Mouse (Mus musculus) intestine, postnatal 0 days (tissue): ENCODE measurements around the gene Chst3. TPM values are rescaled to one million over a fixed set of nuclear protein-coding genes. Genes with fewer than 3 reads are reported as not detected.

Experiments used
- ATAC-seq: fragments of 200-750 bp; cut with Nextera tagmentation; 2 replicates; pipeline ENCODE4 v1.8.0; 2017; ENCODE audit warnings: mild to moderate bottlenecking, moderate TSS enrichment, moderate library complexity
- H3K27ac ChIP-seq: fragments of 300-500 bp; sonication (generic); 2 replicates; pipeline ENCODE4 v1.5.1; 2014; ENCODE audit warnings: mild to moderate bottlenecking, low read depth, low read length, moderate library complexity
- H3K27me3 ChIP-seq: fragments of 300-500 bp; sonication (generic); replicated peaks from 2 replicates; pipeline ENCODE4 v1.6.1; 2014; ENCODE audit warnings: low read length, mixed read lengths; ENCODE audit not compliant: control insufficient read depth, insufficient read depth
- H3K36me3 ChIP-seq: fragments of 300-500 bp; sonication (generic); 2 replicates; pipeline ENCODE4 v1.6.1; 2014; ENCODE audit warnings: mild to moderate bottlenecking, moderate library complexity; ENCODE audit not compliant: control insufficient read depth, insufficient read depth
- H3K4me1 ChIP-seq: fragments of 300-500 bp; sonication (generic); replicated peaks from 2 replicates; pipeline ENCODE4 v1.6.1; 2014; ENCODE audit warnings: antibody characterized with exemption, low read length, mixed read lengths; ENCODE audit not compliant: control insufficient read depth, insufficient read depth
- H3K4me2 ChIP-seq: fragments of 300-500 bp; sonication (generic); replicated peaks from 2 replicates; pipeline ENCODE4 v1.6.1; 2014; ENCODE audit warnings: low read depth, mild to moderate bottlenecking, moderate library complexity
- H3K4me3 ChIP-seq: fragments of 300-500 bp; sonication (generic); 2 replicates; pipeline ENCODE4 v1.5.1; 2014; ENCODE audit warnings: low read depth, low read length
- H3K9ac ChIP-seq: fragments of 300-500 bp; sonication (generic); 2 replicates; pipeline ENCODE4 v1.6.1; 2014; ENCODE audit warnings: mild to moderate bottlenecking, low read depth, low read length
- H3K9me3 ChIP-seq: fragments of 300-500 bp; sonication (generic); 2 replicates; pipeline ENCODE4 v1.6.1; 2016; ENCODE audit warnings: mixed run types; ENCODE audit not compliant: control insufficient read depth
- CTCF ChIP-seq: sonication (generic); IDR thresholded peaks from 2 replicates; pipeline ENCODE4 v1.5.1; 2016; ENCODE audit warnings: low read depth, mild to moderate bottlenecking, control low read depth, antibody characterized with exemption, moderate library complexity
- WGBS: fragments of 180-500 bp; shearing (Covaris S2); extraction: QIAGEN DNeasy Blood & Tissue Kit; methylation state at CpG from one replicate; pipeline ENCODE4 v1.1.7; 2014; 5-methylcytosine and 5-hydroxymethylcytosine counted together
- polyA plus RNA-seq: library from polyadenylated mRNA; unstranded; fragments of >200 nt; fragmentation: Nextera tagmentation; extraction: Ambion mirVana; gene quantifications from 2 replicates; pipeline ENCODE4 v1.2.1, GENCODE M21; 2015

Chst3 gene
- polyA plus RNA-seq, 1 experiment from 2014 or later = 0.27 TPM

GRCm38 (mm10) chr10:60205601-60206241, 13.3 kb downstream of the Chst3 start:
- Histone ChIP-seq H3K4me3 (no peak overlapping the region), H3K27ac (no peak overlapping the region), H3K36me3 (no peaks in the 10 kb centered on the region), H3K9ac (no peak overlapping the region), H3K9me3 (no peaks in the 10 kb centered on the region), H3K4me2 (no peak overlapping the region), H3K27me3 (no peaks in the 10 kb centered on the region), H3K4me1 (no peaks in the 10 kb centered on the region)
- no peak for TF ChIP-seq CTCF
- 59% methylated on average over 9 of the region's 9 CpGs for WGBS
- no peak for ATAC-seq

DNA sequence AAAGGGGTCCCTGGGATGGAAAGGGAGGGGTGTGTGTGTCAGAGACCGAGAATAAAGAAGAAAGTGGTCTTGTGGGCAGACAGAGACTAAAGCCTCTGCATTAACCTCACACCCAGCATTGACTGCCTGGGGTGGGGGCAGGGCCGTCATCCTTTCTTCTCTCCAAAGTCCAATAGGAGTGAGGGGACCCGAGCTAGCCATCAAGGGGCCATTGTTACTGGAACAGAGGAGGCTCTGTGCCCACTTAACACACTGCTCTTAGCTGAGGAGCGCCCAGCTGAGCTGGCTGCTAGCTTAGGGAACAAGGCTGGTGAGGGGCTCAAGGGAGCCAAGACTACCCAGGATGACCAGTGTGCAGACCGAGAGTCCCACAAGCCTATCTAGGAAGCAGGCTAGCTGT, 16.3 kb downstream of the Chst3 start:
- H3K27me3 ChIP-seq = no peaks in the 10 kb centered on the region
- ATAC-seq = no peak
- H3K27ac ChIP-seq = no peak overlapping the region
- no peak overlapping the region for H3K4me3 ChIP-seq
- no peaks in the 10 kb centered on the region for H3K4me1 ChIP-seq
- no peak overlapping the region for H3K9ac ChIP-seq
- no peaks in the 10 kb centered on the region for H3K36me3 ChIP-seq
- H3K9me3 ChIP-seq = no peaks in the 10 kb centered on the region
- H3K4me2 ChIP-seq = no peak overlapping the region
- no peak for TF ChIP-seq CTCF
- WGBS = 49% methylated on average over 5 of the region's 5 CpGs

DNA sequence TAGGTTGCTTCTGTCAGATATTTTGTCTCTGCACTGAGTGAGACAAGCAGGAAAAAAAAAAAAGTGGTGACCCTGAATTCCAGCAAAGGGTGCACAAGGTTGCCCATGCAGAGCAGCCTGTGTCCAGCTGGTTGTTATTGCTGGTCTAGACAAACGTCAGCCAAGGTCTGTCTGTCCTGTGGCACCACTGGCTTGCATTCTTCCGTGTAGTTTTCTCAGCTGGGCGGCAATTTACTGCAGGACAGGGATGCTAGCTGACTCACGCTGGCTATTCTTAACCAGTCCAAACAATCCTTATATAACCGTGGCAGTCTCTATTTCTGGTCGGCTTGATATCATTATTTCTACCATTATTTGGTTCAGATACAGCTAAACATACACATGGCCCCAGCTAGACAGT, 18.1 kb downstream of the Chst3 start:
- no peak overlapping the region for H3K27ac ChIP-seq
- H3K4me2 ChIP-seq = no peak overlapping the region
- no peaks in the 10 kb centered on the region for H3K36me3 ChIP-seq
- no peak for TF ChIP-seq CTCF
- WGBS = 55% methylated on average over 6 of the region's 6 CpGs
- H3K4me3 ChIP-seq = no peak overlapping the region
- no peaks in the 10 kb centered on the region for H3K9me3 ChIP-seq
- H3K4me1 ChIP-seq = no peaks in the 10 kb centered on the region
- no peaks in the 10 kb centered on the region for H3K27me3 ChIP-seq
- no peak for ATAC-seq
- H3K9ac ChIP-seq = no peak overlapping the region

GRCm38 (mm10) chr10:60199378-60199777, 19.7 kb downstream of the Chst3 start:
- Histone ChIP-seq H3K9me3 (no peaks in the 10 kb centered on the region), H3K36me3 (no peaks in the 10 kb centered on the region), H3K4me1 (no peaks in the 10 kb centered on the region), H3K9ac (no peak overlapping the region), H3K4me3 (no peak overlapping the region), H3K27me3 (no peaks in the 10 kb centered on the region), H3K4me2 (no peak overlapping the region), H3K27ac (no peak overlapping the region)
- 80% methylated on average over 6 of the region's 6 CpGs for WGBS
- ATAC-seq = no peak
- no peak for TF ChIP-seq CTCF

DNA sequence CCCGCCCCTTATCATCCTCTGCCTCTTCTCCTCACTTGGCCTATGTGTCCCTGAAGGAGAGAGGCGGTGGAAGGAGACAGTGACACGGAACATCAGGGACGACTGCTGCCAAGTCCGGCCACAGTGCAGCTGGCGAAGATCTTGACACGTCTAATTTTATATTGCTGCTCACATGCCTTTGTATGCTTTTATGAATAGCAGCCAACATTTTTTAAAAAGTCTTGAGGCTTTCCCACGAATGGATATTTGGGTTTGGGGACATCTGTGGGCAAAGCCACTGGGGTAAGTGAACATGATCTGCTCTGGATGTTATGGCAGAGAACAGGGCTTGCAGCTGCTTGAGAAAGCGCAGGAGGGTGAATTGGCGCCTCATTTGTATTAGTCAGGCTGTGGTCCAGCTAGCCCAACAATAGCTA, 21.6 kb downstream of the Chst3 start:
- Histone ChIP-seq H3K9ac (no peak overlapping the region), H3K27ac (no peak overlapping the region), H3K4me3 (no peak overlapping the region), H3K27me3 (peaks cover 6% of the 10 kb centered on the region; the same call in 1 of the 2 replicates), H3K36me3 (no peaks in the 10 kb centered on the region), H3K9me3 (no peaks in the 10 kb centered on the region), H3K4me1 (no peaks in the 10 kb centered on the region), H3K4me2 (no peak overlapping the region)
- no peak for ATAC-seq
- WGBS = 64% methylated on average over 10 of the region's 10 CpGs
- TF ChIP-seq CTCF = no peak

DNA sequence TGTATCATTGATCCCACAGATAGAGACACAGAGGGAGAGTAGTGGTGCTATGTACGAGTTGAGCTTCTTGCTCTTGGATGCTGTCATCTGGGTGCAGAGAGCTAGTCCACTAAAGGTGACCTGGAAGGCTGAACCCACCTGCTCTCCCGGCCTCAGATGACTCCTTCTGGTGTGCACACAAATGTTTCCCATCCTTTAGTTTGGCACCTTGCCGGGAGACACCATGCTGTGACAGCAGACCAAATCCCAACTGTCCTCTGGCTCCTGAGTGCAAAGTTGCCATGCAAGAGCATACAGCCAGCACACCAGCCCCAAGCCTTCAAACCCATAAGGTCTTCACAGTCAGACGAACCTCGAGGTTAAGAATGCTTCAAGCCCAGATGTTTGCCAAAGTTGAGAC, 22.1 kb downstream of the Chst3 start:
- H3K4me2 ChIP-seq = no peak overlapping the region
- H3K27ac ChIP-seq = 0 out of 2 replicates have a peak overlapping the region, but pooled peaks have one; percentile 5
- no peak for ATAC-seq
- 62% methylated on average over 5 of the region's 5 CpGs for WGBS
- H3K27me3 ChIP-seq = peaks cover 9% of the 10 kb centered on the region; the same call in 1 of the 2 replicates
- no peaks in the 10 kb centered on the region for H3K36me3 ChIP-seq
- H3K4me3 ChIP-seq = no peak overlapping the region
- no peak for TF ChIP-seq CTCF
- no peak overlapping the region for H3K9ac ChIP-seq
- H3K9me3 ChIP-seq = no peaks in the 10 kb centered on the region
- H3K4me1 ChIP-seq = no peaks in the 10 kb centered on the region

- 0 out of 2 replicates have a peak, but pooled peaks have one; percentile 3 for TF ChIP-seq CTCF
- H3K27ac ChIP-seq = no peak overlapping the region
- WGBS = 30% methylated on average over 4 of the region's 4 CpGs
- no peak overlapping the region for H3K4me2 ChIP-seq
- no peaks in the 10 kb centered on the region for H3K9me3 ChIP-seq
- ATAC-seq = no peak
- H3K27me3 ChIP-seq = peaks cover 15% of the 10 kb centered on the region
- no peak overlapping the region for H3K9ac ChIP-seq
- no peaks in the 10 kb centered on the region for H3K36me3 ChIP-seq
- H3K4me1 ChIP-seq = no peaks in the 10 kb centered on the region
- H3K4me3 ChIP-seq = no peak overlapping the region
Measured at GRCm38 (mm10) chr10:60195087-60195486, 24.0 kb downstream of the Chst3 start.
